Mouse (Mus musculus) heart, adult 2 months (tissue): ENCODE data around the gene Zfp786. TPM values are rescaled to one million over a fixed set of nuclear protein-coding genes. Genes with fewer than 3 reads are reported as not detected.

ENCODE experiments used
- DNase-seq, 2 experiments: peaks; one replicate each; pipeline ENCODE4 v3.0.0; 2021
- H3K27ac ChIP-seq: fragments of 200-600 bp; 2 replicates; pipeline ENCODE4 v1.8.1; 2022
- H3K27me3 ChIP-seq: fragments of 200-500 bp; 2 replicates; pipeline ENCODE4 v1.6.1; 2012; ENCODE audit warnings: mild to moderate bottlenecking, low read length, inconsistent platforms, mixed read lengths; ENCODE audit not compliant: control insufficient read depth, insufficient read depth
- H3K36me3 ChIP-seq: fragments of 200-500 bp; 2 replicates; pipeline ENCODE4 v1.6.1; 2012; ENCODE audit warnings: low read length, inconsistent platforms; ENCODE audit not compliant: control insufficient read depth, insufficient read depth
- H3K4me1 ChIP-seq: fragments of 200-500 bp; 2 replicates; pipeline ENCODE4 v1.6.1; 2011; ENCODE audit warnings: low read length; ENCODE audit not compliant: control insufficient read depth, insufficient read depth
- H3K4me3 ChIP-seq: fragments of 200-600 bp; 2 replicates; pipeline ENCODE4 v1.8.1; 2022
- H3K79me2 ChIP-seq: fragments of 200-500 bp; replicated peaks from 2 replicates; pipeline ENCODE4 v1.6.1; 2012; ENCODE audit warnings: mild to moderate bottlenecking, inconsistent platforms, low read length, moderate library complexity, mixed read lengths; ENCODE audit not compliant: control insufficient read depth, insufficient read depth
- H3K9ac ChIP-seq: fragments of 200-500 bp; 2 replicates; pipeline ENCODE4 v1.6.1; 2012; ENCODE audit warnings: low read depth, mild to moderate bottlenecking, control low read depth, inconsistent platforms, low read length, mixed read lengths
- CTCF ChIP-seq: fragments of 200-600 bp; IDR thresholded peaks from 2 replicates; pipeline ENCODE4 v1.8.1; 2022; ENCODE audit warnings: antibody characterized with exemption, mild to moderate bottlenecking, moderate library complexity
- EP300 ChIP-seq: fragments of 200-500 bp; IDR thresholded peaks from 2 replicates; pipeline ENCODE4 v1.6.1; 2011; ENCODE audit warnings: low read depth, low read length, control low read depth; ENCODE audit not compliant: insufficient read depth
- POLR2A ChIP-seq: fragments of 200-500 bp; IDR thresholded peaks from 2 replicates; pipeline ENCODE4 v1.6.1; 2011; ENCODE audit warnings: mild to moderate bottlenecking, low read depth, low read length, control low read depth; ENCODE audit not compliant: insufficient read depth
- WGBS: fragments of 180-500 bp; shearing (Covaris S2); methylation state at CpG from one replicate; pipeline ENCODE4 v1.1.7; 2018; 5-methylcytosine and 5-hydroxymethylcytosine counted together
- intact Hi-C: fragments of 180-260 bp; cut with DNase I; formaldehyde crosslinking; loops from one replicate; pipeline ENCODE4 v1.15.1; 2025
- long read RNA-seq: library from polyadenylated mRNA; stranded (forward); transcript quantifications from one replicate; pipeline ENCODE4 v2.0.0, GENCODE M21; 2021
- polyA plus RNA-seq: library from polyadenylated mRNA; depleted of rRNA; stranded (reverse); fragments of >200 nt; gene quantifications from 2 replicates; pipeline ENCODE4 v1.2.3, GENCODE M21; 2012; rRNA removed
- total RNA-seq, 2 experiments: library from RNA; stranded (reverse); gene quantifications; 2 replicates each; pipeline ENCODE4 v1.2.3; 2021

Gene Zfp786
- total RNA-seq (under 1 TPM; 0.64 to 0.78 TPM), polyA plus RNA-seq (0.20 and 0.47 TPM in 2 replicates)
- long read RNA-seq: 0 reads

GRCm38 (mm10) chr6:47830104-47831078 is at the start of gene Zfp786:
Zfp786 (minus strand) TSS chr6:47830867.
- Histone ChIP-seq H3K27ac (peak within 1 kb of the TSS; percentile 67), H3K4me3 (peak within 1 kb of the TSS; percentile 57), H3K36me3 (no peaks in the 10 kb centered on the region), H3K9ac (peak within 1 kb of the TSS; percentile 94), H3K27me3 (no peaks in the 10 kb centered on the region), H3K4me1 (peaks cover 2% of the 10 kb centered on the region; the same call in 1 of the 2 replicates), H3K79me2 (no peaks in the 10 kb centered on the region)
- peak; percentile 92 to 95 for DNase-seq
- intact Hi-C loops: loop anchor here (10.0 kb wide), 2 partner anchors 214 to 254 kb away; partner anchors contain the start of genes Zfp746 and Zfp777
- 2% methylated on average over 64 of the region's 64 CpGs for WGBS
- TF ChIP-seq POLR2A (no peak), CTCF (peak; percentile 99; the same call in 1 of the 2 replicates), EP300 (0 out of 2 replicates have a peak, but pooled peaks have one; percentile 31)

- TF ChIP-seq EP300 (no peak), CTCF (no peak), POLR2A (no peak)
- Histone ChIP-seq H3K27me3 (no peaks in the 10 kb centered on the region), H3K9ac (no peak overlapping the region), H3K79me2 (peaks cover 2% of the 10 kb centered on the region), H3K36me3 (peaks cover 4% of the 10 kb centered on the region; the same call in 1 of the 2 replicates), H3K27ac (no peak overlapping the region), H3K4me1 (peaks cover 9% of the 10 kb centered on the region), H3K4me3 (no peak overlapping the region)
- WGBS: 96% methylated on average over 10 of the region's 10 CpGs
- intact Hi-C loops: no loop called here
- no peak for DNase-seq
Observed at GRCm38 (mm10) chr6:47880166-47880565, 49.5 kb upstream of the Zfp786 start.

- no peak overlapping the region for H3K4me3 ChIP-seq
- no peaks in the 10 kb centered on the region for H3K27me3 ChIP-seq
- peaks cover 2% of the 10 kb centered on the region for H3K79me2 ChIP-seq
- H3K36me3 ChIP-seq: peaks cover 4% of the 10 kb centered on the region; the same call in 1 of the 2 replicates
- peaks cover 9% of the 10 kb centered on the region for H3K4me1 ChIP-seq
- intact Hi-C loops: loop anchor here (5.0 kb wide), 1 partner anchor 82 kb away; no protein-coding TSS in a partner anchor
- H3K9ac ChIP-seq: no peak overlapping the region
- DNase-seq: no peak
- no peak for TF ChIP-seq POLR2A
- TF ChIP-seq EP300: no peak
- TF ChIP-seq CTCF: no peak
- 35% methylated on average over 4 of the region's 4 CpGs for WGBS
- H3K27ac ChIP-seq: no peak overlapping the region
Observed at GRCm38 (mm10) chr6:47879049-47879716, 48.5 kb upstream of the Zfp786 start.

GRCm38 (mm10) chr6:47878593-47878992 is 47.9 kb upstream of the Zfp786 start:
- Histone ChIP-seq H3K36me3 (peaks cover 4% of the 10 kb centered on the region; the same call in 1 of the 2 replicates), H3K27me3 (no peaks in the 10 kb centered on the region), H3K9ac (peak overlapping the region; percentile 92; the same call in 1 of the 2 replicates), H3K79me2 (peaks cover 2% of the 10 kb centered on the region), H3K4me1 (peaks cover 9% of the 10 kb centered on the region), H3K4me3 (peak overlapping the region; percentile 97), H3K27ac (peak overlapping the region; percentile 94; the same call in 1 of the 2 replicates)
- DNase-seq: no peak
- TF ChIP-seq CTCF: no peak
- intact Hi-C loops: loop anchor here (5.0 kb wide), 1 partner anchor 81 kb away; no protein-coding TSS in a partner anchor
- WGBS: 39% methylated on average over 3 of the region's 3 CpGs

- Histone ChIP-seq H3K9ac (peak overlapping the region; percentile 92), H3K27ac (peak overlapping the region; percentile 94), H3K79me2 (peaks cover 2% of the 10 kb centered on the region), H3K27me3 (no peaks in the 10 kb centered on the region), H3K4me1 (peaks cover 9% of the 10 kb centered on the region), H3K36me3 (peaks cover 4% of the 10 kb centered on the region; the same call in 1 of the 2 replicates), H3K4me3 (peak overlapping the region; percentile 97)
- intact Hi-C loops: loop anchor here (5.0 kb wide), 1 partner anchor 81 kb away; no protein-coding TSS in a partner anchor
- DNase-seq: peak in 1 of 2 experiments; percentile 29
- TF ChIP-seq POLR2A (no peak), EP300 (no peak), CTCF (no peak)
- 3% methylated on average over 11 of the region's 11 CpGs for WGBS
Observed at GRCm38 (mm10) chr6:47878133-47878514, 47.5 kb upstream of the Zfp786 start.
